Mouse (Mus musculus): Measurements from ENCODE around the gene Fam193a.
A peak's percentile ranks its signal among the peaks of the same experiment; 100 is the strongest.

The Fam193a gene

DNA sequence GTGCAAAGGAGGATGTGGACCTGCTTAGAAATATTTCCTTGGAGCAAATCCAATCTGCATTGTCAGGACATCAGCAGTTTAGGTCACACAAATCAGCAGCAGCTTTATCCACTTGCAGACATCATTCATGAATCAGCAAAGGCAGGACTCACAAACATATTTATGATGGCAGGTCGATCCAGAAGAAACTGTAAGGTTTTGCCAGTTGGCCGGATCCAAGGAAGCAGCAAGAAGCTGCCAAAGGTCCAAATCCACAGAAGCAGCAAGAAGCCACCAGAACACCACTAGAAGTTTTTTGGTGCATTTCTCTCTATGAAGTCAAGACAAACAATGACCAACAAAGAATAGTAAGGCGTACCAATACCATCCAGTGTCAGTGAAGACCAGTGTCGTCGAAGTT, 15.9 kb downstream of the Fam193a start:
- no peak for DNase-seq

DNA sequence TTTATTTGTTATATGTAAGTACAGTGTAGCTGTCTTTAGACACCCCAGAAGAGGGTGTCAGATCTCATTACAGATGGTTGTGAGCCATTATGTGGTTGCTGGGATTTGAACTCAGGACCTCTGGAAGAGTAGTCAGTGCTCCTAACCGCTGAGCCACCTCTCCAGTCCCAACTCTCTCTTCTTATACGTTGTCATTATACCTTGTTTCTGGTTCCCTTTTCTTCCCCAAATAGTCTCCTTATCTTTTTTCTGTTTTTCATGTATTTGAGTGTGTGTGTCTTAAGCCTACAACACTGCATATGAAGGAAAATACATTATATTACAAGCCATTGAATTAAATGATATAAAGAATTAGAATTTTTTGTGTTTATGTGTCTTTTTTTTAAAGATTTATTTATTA, 17.0 kb downstream of the Fam193a start:
- DNase-seq = no peak

DNA sequence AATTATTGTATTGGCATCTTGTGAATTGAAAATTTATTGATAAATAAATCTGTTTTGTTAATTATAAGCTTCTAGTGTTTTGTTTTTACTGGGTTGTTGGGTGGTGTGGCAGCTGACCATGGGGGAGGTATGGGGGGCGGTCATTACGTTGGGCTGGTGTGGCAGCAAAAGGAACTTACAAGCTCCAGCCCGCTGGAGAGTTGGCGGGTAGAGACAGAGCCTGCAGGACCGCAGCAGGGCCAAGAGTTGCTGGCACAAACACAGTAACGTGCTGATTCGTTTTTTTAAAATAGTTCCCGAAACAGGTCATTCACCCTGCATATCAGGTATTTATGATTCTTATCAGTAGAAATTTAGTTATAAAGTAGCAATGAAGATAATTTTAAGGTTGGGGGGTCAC, 23.5 kb downstream of the Fam193a start:
- no peak for DNase-seq

DNA sequence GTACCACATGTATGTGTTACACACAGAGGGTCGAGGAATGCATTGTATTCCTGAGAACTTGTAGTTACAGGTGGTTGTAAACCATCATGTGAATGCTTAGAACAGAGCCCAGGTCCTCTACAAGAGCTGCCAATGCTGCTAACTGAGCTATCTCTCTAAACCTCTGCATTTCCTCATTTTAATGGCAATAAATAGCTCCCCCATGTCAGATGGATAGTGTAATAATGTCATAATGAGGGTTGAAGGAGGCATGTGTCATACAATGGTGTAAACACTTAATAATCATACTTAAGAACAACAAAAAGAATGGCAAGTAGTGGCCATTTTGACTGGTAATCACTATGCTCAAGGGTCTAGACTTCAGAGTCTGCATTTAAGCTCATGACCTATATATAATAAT, 25.6 kb downstream of the Fam193a start:
- no peak for DNase-seq

DNA sequence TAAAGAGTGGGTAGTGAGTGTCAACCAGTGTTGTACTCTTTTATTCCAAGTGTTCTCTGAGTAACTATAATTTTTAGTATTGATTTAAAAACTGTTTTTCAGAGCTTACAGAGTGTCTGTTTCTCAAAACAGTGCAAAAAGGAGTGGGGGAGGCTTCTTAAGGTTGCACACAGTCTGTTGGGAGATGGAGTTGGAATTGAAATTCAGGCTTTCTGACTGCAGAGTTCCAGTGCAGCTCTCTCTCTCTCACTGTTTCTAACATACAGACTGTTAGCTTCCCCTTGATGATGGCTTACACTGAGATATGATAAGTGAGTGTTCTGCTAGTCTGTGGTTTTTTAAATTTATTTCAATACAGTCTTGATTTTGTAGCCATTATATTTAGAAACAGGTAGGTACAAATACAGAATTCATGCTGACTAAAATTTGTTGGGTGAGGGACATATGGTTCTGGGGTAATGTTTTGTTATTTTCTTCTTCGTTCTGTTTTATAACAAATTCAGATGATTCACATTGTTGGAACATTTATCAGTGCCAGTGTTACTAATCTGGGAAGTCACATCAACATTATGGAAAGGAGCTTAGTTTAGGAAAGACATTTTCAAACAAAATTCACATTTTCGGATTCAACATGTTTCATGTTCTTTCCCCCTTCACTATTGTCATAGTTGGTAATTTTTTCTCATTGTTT, 26.3 kb downstream of the Fam193a start:
- DNase-seq = no peak

DNA sequence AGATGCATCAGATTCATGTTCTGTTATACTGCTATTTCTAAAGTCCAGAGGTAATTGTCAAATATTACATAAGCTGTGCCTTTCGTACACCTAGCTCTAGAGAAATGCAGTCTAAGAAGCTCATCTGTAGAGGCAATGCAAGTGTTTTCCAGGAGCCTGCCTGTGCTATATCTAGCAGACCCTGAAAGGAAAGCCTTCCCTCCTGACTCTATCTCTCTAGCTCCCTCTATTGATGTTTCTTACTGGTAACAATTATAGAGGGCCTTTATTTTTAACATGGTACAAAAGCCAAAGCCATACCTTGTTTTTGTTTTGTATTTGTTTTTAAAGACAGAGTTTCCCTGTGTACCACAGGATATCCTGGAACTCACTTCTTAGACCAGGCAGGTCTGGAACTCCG, 28.1 kb downstream of the Fam193a start:
- no peak for DNase-seq

DNA sequence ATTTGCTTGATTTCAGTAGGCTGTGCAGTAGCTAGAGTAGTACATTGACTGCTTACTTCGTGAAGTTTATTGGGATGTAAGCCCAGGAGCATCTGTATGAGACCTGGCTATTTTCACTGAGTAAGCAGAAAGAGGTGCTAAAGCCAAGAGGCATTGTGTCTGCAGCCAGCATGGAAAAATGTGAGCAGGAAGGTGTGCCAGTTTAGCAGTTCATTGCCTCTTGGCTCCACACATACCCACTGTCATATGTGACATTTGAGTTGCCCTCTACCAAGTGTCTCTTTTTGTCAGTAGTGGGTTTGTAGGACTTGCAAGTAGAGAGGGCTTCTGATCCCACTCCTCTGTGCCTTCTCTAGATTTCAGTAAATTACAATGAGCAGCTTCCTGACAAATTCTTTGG, 28.6 kb downstream of the Fam193a start:
- no peak for DNase-seq

DNA sequence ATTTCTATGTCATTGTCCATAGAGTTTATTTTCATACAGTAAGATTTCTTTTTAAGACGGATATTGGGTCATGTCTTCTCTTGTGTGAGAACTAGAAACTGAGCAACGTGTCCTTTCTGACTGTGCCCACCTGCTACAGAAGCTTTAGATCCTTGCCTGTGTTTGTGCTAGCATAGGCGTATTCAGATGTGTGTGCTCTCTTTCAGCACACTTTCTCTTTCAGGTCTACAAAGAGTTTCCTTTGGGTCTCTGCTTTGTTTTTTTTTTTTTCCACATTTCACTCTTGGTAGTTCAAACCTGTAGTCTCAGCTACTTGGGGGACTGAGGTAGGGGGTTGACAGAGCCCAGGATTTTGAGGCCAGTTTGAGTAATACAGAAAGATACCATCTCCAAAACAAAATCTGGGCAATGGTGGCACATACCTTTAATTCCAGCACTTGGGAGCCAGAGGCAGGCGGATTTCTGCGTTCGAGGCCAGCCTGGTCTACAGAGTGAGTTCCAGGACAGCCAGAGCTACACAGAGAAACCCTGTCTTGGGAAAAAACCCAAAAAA, 37.7 kb downstream of the Fam193a start:
- DNase-seq = no peak

DNA sequence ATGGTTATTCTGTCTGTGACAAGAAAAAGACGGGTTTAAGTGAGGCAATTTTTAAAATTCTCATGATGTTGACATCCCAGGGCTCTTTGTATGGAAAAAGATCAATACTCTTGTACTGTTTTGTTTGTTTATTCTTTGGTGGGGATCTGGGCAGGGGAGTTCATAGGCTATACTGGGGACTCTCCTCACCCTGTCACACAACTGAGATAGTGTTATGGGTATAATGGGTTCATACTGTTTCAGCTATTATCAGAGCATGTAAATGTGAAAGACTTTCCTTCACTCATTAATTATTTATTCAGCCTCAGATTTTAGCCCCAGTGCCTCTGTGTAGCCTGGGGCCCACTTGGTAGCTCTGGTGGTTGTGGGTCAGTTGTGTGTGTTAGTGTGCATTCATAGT, 39.3 kb downstream of the Fam193a start:
- DNase-seq = no peak

DNA sequence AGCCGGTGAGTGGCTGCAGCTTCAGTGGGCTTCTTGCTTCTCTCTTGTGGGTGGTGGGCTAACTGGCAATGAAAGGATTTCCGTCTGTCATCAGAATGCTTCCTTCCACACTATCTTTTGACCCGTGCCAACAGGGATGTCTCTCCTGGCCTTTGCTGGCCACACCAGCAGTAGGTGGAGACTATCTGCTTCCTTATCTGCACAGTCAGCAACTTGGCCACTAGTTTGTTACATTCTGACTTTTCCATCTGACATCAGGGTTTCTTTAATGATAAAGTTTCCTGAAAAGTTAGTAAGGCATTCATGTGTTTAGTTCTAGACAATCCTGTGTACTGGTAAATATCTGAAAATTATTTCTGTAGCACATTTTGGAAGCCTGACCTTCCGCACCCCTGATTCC, 41.1 kb downstream of the Fam193a start:
- DNase-seq = no peak

DNA sequence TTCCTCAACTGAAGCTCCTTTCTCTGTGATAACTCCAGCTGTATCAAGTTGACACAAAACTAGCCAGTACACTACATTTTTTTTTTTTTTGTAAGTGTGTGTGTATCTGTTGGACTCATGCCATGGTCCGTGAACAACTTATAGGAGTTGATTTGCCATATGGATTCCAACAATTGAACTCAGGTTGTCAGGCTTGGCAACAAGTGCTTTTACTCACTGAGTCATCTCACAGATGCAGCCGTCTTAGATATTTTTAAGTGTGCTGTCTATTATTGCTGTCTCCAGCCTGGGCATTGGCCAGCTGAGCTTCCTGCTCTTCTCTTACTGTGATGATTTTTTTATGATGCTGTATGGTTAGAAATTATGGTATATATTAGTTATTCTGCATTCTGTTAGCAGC, 44.2 kb downstream of the Fam193a start:
- DNase-seq = no peak

DNA sequence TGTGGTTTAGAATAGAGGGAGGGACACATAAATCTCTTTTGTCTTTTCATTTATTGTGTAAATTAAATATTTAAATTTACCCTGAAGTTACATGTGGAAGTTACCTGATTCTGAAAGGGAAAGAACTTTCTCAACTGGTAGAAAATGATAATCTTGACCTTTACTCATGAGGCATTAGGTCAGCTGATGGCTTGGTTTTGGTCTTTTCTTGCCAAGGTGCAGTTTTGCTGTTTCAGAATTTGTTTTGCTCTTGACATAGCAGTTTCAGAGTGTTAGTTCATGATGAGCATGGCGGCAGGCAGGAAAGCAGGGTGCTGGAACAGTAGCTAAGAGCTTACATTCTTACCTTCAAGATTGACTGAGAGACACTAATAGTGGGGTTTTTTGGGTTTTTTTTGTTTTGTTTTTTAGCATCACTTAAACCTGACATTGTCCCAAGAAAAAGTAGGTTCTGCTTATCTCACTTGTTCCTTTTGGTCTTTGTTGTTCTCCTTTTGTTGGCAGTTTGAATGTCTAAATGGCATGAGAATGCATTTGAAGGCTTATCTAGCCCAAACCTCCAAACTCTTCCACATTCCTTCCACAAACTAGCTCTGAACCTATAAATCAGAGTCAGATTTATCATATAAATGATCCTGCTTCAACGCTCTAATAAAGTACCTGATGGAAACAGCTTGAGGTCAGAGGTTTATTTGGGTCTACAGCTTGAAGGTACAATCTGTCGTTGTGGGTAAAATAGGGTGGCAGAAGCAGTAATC, 47.7 kb downstream of the Fam193a start:
- peak; percentile 43 for DNase-seq

DNA sequence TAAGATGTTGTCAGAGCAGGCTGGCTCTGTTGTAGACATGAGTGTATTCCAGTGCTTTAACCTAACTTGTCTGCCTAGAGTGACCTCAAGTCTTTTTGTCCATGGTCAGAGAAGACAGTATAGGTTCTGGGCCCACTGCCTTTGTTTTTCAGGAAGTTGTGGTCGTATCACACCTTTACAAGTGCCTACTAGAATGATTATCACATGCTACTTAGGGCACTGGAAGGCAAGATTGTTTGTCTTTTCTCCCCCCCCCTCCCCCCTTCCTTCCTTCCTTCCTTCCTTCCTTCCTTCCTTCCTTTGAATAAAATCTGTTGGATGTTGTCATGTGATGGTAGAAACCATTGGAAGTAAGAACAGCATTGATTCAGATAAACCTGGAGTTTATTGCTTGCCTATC, 49.5 kb downstream of the Fam193a start:
- DNase-seq = no peak

DNA sequence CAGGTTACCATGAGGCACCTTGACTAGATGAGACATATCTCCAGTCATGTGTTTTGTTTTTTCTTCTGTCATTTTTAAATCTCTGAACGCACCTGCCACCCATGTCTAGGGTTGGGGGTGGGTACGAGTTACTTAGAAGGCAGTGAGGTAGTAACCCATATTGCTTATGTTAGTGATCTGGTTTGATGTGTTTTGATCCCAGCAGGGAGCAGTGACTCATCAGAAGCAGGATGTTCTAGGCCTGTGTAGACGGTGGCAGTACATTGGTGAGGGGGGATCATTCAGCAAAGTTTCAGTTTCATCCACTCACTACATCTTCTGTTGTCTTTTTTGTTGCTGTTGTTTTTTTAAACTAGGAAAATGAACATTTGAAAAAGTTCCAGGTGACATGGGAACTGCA, 61.0 kb downstream of the Fam193a start:
- DNase-seq = no peak

DNA sequence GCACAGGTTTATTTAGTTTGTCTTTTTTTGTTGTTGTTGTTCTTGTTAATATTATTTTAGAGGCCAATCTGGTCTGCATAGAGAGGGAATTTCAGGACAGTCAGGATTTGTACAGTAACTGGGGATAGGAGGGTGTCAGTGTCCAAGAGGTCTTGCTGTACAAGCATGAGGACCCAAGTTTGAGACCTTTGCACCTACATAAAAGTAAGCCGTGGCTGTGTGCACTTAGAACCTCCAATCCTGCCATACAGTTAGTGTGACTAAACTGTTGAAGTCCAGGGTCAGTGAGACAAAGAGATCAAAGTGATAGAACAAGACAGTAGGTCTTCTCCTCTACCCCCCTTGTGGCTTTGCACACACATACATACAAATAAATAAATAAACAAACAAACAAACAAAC, 64.1 kb downstream of the Fam193a start:
- DNase-seq = peak; percentile 58

DNA sequence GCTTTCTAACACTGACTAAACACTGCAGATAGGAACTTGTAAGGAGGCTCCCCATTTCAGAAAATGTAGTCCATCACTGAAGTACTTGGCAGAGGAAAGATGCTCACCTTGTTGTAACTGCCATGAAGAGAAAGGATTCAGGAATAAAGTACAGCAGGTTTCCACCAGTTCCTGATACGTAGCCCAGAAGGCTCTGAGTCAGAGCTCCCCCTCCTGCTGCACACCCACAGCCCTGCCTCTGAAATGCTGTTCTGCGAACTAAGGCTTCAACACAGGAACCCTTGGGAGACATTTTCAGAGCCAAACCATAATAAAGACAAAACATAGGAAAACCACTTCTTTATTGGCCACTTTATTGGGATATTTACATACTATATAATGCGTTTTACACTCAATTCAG, 64.5 kb downstream of the Fam193a start:
- DNase-seq = no peak

DNA sequence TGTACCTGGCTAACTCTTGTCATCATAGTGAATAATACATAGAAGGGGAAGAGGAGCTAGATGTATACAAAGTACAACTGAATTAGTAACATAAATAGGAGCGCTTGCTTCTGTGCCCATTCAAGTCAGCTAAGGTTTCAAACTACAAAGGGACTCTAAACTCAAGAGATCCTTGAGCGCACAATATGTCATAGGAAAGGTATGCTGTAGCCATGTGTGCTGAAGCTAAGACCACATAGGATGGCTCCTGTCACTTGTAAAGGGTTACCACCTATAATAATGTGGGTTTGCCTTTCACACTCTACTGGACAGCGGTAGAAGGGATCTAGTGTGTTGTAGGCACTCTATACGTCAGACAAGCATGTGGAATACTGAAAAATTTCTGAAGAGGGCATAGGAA, 68.3 kb downstream of the Fam193a start:
- DNase-seq = no peak

DNA sequence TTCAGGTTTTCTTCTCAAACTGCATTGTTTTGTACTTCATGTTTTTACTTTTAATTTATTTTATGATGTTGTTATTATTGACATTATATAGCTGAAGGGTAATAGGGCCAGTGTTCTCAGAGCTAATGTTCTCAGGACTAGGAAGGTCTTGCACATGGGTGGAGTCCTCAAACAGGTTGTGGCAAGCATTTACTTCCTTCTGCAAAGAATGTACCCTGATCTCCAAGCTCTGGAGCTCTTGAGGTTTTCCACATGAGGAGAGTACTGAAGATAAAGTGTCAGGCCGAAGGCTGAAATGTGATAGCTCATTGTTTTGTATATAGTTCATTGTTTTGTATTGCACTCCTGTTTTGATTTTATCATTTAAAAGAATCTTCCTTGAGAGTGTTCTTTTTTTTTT, 68.9 kb downstream of the Fam193a start:
- DNase-seq = no peak

DNA sequence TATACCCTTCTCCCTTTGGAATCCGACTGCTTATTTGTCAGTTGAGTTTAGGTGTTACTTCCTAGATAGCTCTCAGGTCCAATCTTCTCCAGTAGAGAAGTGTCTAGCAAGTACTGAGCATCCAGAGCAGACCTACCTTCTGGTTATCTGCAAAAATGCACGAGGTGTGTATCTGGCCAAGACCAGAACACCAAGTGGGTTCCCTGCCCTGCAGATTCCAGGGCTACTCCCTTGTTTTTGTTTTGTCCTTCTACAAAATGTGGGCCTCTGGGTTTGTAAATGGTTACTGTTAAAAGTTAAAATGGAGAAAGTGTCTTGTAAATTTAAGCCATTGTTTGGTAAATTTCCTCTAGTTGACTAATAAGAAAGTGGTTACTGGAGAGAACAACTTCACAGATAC, 70.0 kb downstream of the Fam193a start:
- no peak for DNase-seq

DNA sequence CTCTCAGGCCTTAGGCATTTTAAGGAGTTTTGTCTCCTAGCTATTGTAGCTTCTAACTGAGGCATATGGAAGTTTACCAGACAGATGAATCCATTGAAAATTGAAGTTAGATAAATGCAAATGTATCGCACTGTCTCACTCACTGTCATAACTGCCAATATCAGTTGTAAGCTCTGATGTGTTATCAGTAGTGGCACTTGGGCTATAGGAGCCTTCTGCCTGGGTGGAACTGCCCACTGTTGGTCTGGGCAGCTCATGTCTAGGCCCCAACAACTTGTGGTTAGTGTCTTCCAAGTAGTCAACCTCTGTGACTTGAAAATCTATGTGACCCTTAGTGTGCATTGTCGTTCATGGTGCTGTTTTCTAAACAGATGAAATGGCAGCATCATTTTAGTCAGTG, 72.1 kb downstream of the Fam193a start:
- no peak for DNase-seq

DNA sequence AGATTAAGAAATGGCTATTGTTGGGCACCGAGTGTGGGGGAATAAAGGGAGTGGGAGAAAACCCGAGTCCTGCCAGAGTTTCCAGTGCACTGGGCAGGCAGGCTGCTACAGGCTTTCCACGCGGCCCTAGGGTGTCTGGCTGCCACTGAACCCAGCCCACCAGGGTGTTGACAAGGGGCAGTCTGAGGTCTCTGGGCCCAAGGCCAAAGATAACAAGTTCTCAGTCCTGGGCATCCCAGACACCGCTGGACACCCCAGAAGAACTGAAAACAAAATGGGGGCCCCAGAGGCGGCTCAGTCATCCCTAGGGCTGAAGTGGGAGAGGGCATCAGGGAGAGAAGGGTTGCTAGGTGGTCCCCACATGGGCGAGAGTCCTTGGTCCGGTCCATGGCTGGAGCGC, 76.5 kb downstream of the Fam193a start:
- DNase-seq = no peak

DNA sequence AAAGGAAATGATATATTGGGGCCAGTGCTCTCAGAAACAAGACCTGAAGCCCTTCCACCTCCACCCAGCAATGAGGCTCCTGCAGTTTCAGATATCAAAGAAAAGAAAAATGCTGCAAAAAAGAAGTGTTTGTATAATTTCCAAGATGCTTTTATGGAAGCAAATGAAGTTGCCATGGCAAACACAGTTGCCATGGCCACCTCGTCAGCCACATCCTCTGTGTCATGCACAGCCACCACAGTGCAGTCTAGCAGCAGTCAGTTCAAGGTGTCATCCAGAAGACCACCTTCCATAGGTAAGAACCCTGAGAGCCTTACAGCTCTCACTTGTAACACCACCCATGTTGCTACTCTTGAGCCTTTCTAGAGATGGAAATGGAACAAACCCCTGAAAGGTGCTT, 89.3 kb downstream of the Fam193a start:
- no peak for DNase-seq

DNA sequence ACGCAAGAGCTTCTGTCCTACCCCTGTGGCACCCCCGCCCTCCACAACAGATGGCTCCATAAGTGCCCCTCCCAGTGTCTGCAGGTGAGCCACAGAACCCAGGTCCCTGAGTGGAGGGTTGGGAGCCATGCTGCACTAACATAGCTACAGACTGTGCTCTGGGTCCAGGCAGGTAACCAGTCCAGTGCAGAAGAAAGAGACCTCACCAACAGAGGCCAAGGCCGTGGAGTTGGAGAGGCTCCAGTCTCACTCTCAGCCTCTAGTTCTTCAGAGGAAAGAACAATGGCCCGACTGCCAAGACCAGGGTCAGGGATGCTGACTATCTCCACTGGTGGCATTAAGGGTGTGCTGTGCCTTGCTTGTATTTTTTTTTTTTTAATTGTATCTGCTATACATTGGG, 91.6 kb downstream of the Fam193a start:
- no peak for DNase-seq

DNA sequence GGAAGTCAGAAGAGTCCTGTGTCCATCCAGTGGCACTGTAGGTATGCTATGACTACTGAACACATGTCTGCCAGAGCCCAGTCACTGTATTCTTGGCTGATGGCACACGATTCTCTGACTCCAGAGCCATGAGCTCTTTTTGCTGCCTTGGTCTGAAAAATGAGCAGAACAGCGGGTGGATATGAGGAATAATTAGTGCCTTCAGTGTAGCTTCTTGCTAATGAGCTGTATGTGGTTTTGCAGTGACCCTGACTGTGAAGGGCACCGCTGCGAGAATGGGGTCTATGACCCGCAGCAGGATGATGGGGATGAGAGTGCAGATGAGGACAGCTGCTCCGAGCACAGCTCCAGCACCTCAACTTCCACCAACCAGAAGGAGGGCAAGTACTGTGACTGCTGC, 92.1 kb downstream of the Fam193a start:
- no peak for DNase-seq

DNA sequence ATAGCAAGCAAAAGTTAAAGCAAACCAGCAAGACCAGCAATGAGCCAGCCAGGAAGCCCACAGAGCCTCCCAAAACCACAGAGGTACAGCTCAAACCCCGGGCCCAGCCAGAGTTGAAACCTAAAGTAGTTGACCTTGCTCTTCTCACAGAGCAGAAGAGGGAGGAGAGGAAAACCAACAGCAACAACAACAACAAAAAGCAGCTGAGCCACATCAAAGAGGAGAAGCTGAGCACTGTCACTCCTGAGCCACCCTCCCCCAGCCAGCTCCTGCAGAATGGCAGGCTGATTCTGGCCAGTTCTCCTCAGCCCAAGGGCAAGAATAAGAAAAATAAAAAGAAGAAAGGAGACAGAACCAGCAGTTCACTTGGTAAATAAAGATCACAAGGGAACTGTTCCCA, 96.3 kb downstream of the Fam193a start:
- no peak for DNase-seq
